Mouse (Mus musculus) heart, embryonic 14.5 days (tissue): Measurements from ENCODE around the gene Specc1. TPM values are rescaled to one million over a fixed set of nuclear protein-coding genes. Genes with fewer than 3 reads are reported as not detected.
A peak's percentile ranks its signal among the peaks of the same experiment; 100 is the strongest.
"Not testable (repeated sequence)": the region's sequence is repeated elsewhere in the genome, so short reads cannot be mapped to it uniquely, and the experiment has no call there.

Experiments
- ATAC-seq: fragments of 200-750 bp; cut with Nextera tagmentation; 2 replicates; pipeline ENCODE4 v1.8.0; 2017; ENCODE audit warnings: low read depth, moderate TSS enrichment; ENCODE audit not compliant: insufficient number of reproducible peaks, insufficient read depth, low FRiP score
- H3K27ac ChIP-seq, 2 experiments: fragments of 200-500 bp in 1 of 2; fragments of 300-500 bp in 1 of 2; sonication (generic) in 1 of 2; replicated peaks in 1 of 2; 2 replicates each; pipeline ENCODE4 v1.5.1; 2012 to 2014; ENCODE audit warnings: low read depth in 2 of 2, low read length in 2 of 2, control low read depth in 1 of 2, mild to moderate bottlenecking in 1 of 2, mixed read lengths in 1 of 2; ENCODE audit not compliant: control insufficient read depth in 1 of 2, insufficient read depth in 1 of 2
- H3K27me3 ChIP-seq: fragments of 300-500 bp; sonication (generic); 2 replicates; pipeline ENCODE4 v1.6.1; 2014; ENCODE audit warnings: mild to moderate bottlenecking, low read length, control low read depth; ENCODE audit not compliant: control insufficient read depth, insufficient read depth
- H3K36me3 ChIP-seq: fragments of 300-500 bp; sonication (generic); 2 replicates; pipeline ENCODE4 v1.6.1; 2014; ENCODE audit warnings: mild to moderate bottlenecking, control low read depth, low read length, mixed read lengths; ENCODE audit not compliant: control insufficient read depth, insufficient read depth
- H3K4me1 ChIP-seq, 2 experiments: fragments of 200-500 bp in 1 of 2; fragments of 300-500 bp in 1 of 2; sonication (generic) in 1 of 2; 2 replicates each; pipeline ENCODE4 v1.6.1; 2012 to 2014; ENCODE audit warnings: low read length in 2 of 2, control low read depth in 1 of 2, mixed read lengths in 1 of 2; ENCODE audit not compliant: control insufficient read depth in 2 of 2, insufficient read depth in 2 of 2
- H3K4me2 ChIP-seq: fragments of 300-500 bp; sonication (generic); 2 replicates; pipeline ENCODE4 v1.6.1; 2014; ENCODE audit warnings: mild to moderate bottlenecking, low read length
- H3K4me3 ChIP-seq, 2 experiments: fragments of 200-500 bp in 1 of 2; fragments of 300-500 bp in 1 of 2; sonication (generic) in 1 of 2; 2 replicates each; pipeline ENCODE4 v1.5.1; 2012 to 2014; ENCODE audit warnings: low read length in 2 of 2, mild to moderate bottlenecking in 2 of 2, control low read depth in 1 of 2, low read depth in 1 of 2, moderate library complexity in 1 of 2; ENCODE audit not compliant: control insufficient read depth in 1 of 2, insufficient read depth in 1 of 2
- H3K9ac ChIP-seq: fragments of 300-500 bp; sonication (generic); 2 replicates; pipeline ENCODE4 v1.6.1; 2014; ENCODE audit warnings: mild to moderate bottlenecking, low read length
- H3K9me3 ChIP-seq: fragments of 300-500 bp; sonication (generic); 2 replicates; pipeline ENCODE4 v1.6.1; 2016; ENCODE audit warnings: low read length, control low read depth; ENCODE audit not compliant: control insufficient read depth
- WGBS: fragments of 180-500 bp; shearing (Covaris S2); extraction: QIAGEN DNeasy Blood & Tissue Kit; methylation state at CpG from one replicate; pipeline ENCODE4 v1.1.7; 2014; 5-methylcytosine and 5-hydroxymethylcytosine counted together
- polyA plus RNA-seq: library from polyadenylated mRNA; unstranded; fragments of >200 nt; fragmentation: Nextera tagmentation; extraction: Ambion mirVana; gene quantifications from 2 replicates; pipeline ENCODE4 v1.2.1, GENCODE M21; 2014

Gene Specc1
- polyA plus RNA-seq, 1 experiment from 2014 or later, result 12.1 TPM

DNA sequence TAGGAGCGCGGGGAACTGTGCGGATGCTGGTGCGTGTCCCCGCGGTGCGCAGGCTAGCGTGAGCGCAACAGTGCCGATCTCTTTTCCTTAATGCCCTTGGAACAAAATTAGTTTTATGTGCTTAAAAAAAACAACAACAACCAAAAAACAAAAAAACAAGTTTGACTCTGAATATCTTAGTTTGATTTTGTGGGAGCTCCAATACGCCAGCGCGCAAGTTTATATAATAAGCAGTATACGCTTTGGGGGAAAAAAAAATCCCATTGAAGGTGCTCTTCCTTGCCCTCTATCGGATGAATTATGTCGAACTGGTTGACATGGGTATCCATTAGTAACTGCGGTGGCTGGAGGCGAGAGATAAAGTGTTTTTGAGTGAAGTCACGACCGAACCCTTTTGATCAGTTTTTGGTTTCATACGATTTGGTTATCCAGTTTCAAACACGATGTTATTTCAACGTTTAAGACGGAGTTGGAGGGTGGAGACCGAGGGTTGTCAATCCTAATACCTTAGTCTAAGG, 792 bp downstream of the Specc1 start:
- H3K27ac ChIP-seq, result no peak overlapping the region
- peaks cover 0 to 7% of the 10 kb centered on the region in 2 experiments; a peak in 2 of 4 replicates for H3K4me1 ChIP-seq
- peak overlapping the region; percentile 100 for H3K4me2 ChIP-seq
- H3K27me3 ChIP-seq, result peaks cover 23% of the 10 kb centered on the region
- no peaks in the 10 kb centered on the region for H3K36me3 ChIP-seq
- H3K9me3 ChIP-seq, result no peaks in the 10 kb centered on the region
- peak overlapping the region; percentile 65 to 68 for H3K4me3 ChIP-seq
- no peak for ATAC-seq
- WGBS, result 4% methylated on average over 25 of the region's 25 CpGs
- H3K9ac ChIP-seq, result peak overlapping the region; percentile 58

DNA sequence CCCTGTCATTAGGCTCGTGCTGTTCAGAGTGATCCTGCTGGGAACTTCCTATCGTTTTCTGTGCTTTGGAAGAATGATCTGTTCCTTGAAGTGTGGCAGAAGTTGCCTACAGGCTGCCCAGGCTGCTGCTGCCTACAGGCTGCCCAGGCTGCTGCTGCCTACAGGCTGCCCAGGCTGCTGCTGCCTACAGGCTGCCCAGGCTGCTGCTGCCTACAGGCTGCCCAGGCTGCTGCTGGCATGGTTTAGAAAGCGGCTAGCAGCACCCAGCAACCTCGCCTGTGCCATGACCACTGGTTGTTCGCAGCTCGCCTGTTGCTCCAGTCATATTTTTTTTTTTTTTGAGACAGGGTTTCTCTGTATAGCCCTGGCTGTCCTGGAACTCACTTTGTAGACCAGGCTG, 2.1 kb downstream of the Specc1 start:
- H3K9me3 ChIP-seq, ATAC-seq, H3K4me1 ChIP-seq, H3K4me2 ChIP-seq, H3K4me3 ChIP-seq, H3K9ac ChIP-seq, H3K36me3 ChIP-seq, H3K27ac ChIP-seq: not testable (repeated sequence)
- 61% methylated on average over 6 of the region's 6 CpGs for WGBS
- peaks cover 23% of the 10 kb centered on the region for H3K27me3 ChIP-seq

DNA sequence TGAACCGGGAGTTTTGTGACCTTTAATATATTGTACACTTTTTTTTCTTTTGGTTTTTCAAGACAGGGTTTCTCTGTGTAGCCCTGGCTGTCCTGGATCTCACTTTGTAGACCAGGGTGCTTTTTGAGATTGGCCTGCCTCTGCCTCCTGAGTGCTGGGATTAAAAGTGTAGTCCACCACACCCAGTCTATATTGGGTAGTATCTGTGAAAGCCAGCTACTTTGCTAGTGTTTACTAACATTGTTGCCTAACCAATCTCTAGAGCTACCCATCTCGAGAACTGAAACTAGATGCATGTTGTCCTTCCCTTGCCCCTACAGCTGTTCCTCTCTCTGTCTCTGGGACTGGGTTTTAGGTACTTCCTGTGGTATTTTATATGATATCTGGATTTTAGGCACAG, 3.5 kb downstream of the Specc1 start:
- ATAC-seq, result no peak
- Histone ChIP-seq H3K27me3 (peaks cover 23% of the 10 kb centered on the region), H3K4me2 (no peak overlapping the region), H3K4me3 (no peak overlapping the region), H3K4me1 (peaks cover 0 to 7% of the 10 kb centered on the region in 2 experiments; a peak in 2 of 4 replicates), H3K9me3 (no peaks in the 10 kb centered on the region), H3K36me3 (no peaks in the 10 kb centered on the region), H3K9ac (no peak overlapping the region), H3K27ac (no peak overlapping the region)
- WGBS, result 67% methylated on average over 2 of the region's 2 CpGs

GRCm38 (mm10) chr11:61962684-61963083, 6.1 kb downstream of the Specc1 start:
- peaks cover 13% of the 10 kb centered on the region for H3K27me3 ChIP-seq
- 63% methylated on average over 6 of the region's 6 CpGs for WGBS
- no peak for ATAC-seq
- H3K36me3 ChIP-seq, result no peaks in the 10 kb centered on the region
- H3K9me3 ChIP-seq, result no peaks in the 10 kb centered on the region
- no peak overlapping the region for H3K4me2 ChIP-seq
- H3K27ac ChIP-seq, result no peak overlapping the region
- H3K4me1 ChIP-seq, result no peaks in the 10 kb centered on the region
- H3K9ac ChIP-seq, result no peak overlapping the region
- H3K4me3 ChIP-seq, result no peak overlapping the region

GRCm38 (mm10) chr11:61963193-61963592, 6.6 kb downstream of the Specc1 start:
- Histone ChIP-seq H3K4me1 (no peaks in the 10 kb centered on the region), H3K9ac (no peak overlapping the region), H3K27ac (no peak overlapping the region), H3K4me3 (no peak overlapping the region), H3K9me3 (no peaks in the 10 kb centered on the region), H3K4me2 (no peak overlapping the region), H3K36me3 (no peaks in the 10 kb centered on the region), H3K27me3 (peaks cover 8% of the 10 kb centered on the region; the same call in 1 of the 2 replicates)
- no peak for ATAC-seq
- 80% methylated on average over 3 of the region's 3 CpGs for WGBS

GRCm38 (mm10) chr11:61964611-61965010, 8.0 kb downstream of the Specc1 start:
- Histone ChIP-seq H3K36me3 (no peaks in the 10 kb centered on the region), H3K4me2 (no peak overlapping the region), H3K4me3 (no peak overlapping the region), H3K27me3 (no peaks in the 10 kb centered on the region), H3K27ac (no peak overlapping the region), H3K9me3 (no peaks in the 10 kb centered on the region), H3K9ac (no peak overlapping the region), H3K4me1 (no peaks in the 10 kb centered on the region)
- ATAC-seq, result no peak
- WGBS, result 83% methylated on average over 5 of the region's 5 CpGs

GRCm38 (mm10) chr11:61967034-61967433, 10.5 kb downstream of the Specc1 start:
- Histone ChIP-seq H3K27me3 (no peaks in the 10 kb centered on the region), H3K9me3 (no peaks in the 10 kb centered on the region), H3K4me2 (no peak overlapping the region), H3K4me3 (no peak overlapping the region), H3K9ac (no peak overlapping the region), H3K27ac (no peak overlapping the region), H3K36me3 (no peaks in the 10 kb centered on the region), H3K4me1 (no peaks in the 10 kb centered on the region)
- 75% methylated on average over 8 of the region's 8 CpGs for WGBS
- no peak for ATAC-seq

DNA sequence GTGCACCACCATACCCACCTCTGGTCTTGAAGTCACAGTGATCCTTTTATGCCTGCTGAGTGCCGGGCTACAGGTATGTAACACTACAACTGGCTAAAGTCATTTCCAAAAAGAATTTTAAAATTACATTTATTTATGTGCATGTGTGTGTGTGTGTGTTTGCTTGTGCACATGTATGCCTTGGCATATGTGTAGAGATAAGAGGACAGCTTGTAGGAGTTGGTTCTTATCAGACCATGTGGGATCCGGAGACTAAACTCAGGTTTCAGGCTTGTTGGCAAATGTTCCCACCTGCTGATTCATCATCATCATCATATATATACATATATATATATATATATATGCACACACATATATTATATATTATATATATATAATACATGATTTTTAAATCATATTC, 12.3 kb downstream of the Specc1 start:
- Histone ChIP-seq H3K4me2 (no peak overlapping the region), H3K36me3 (no peaks in the 10 kb centered on the region), H3K4me1 (peaks cover 0 to 2% of the 10 kb centered on the region in 2 experiments; a peak in 2 of 4 replicates), H3K27me3 (no peaks in the 10 kb centered on the region), H3K27ac (no peak overlapping the region), H3K4me3 (no peak overlapping the region), H3K9me3 (no peaks in the 10 kb centered on the region), H3K9ac (no peak overlapping the region)
- 81% methylated on average over 2 of the region's 2 CpGs for WGBS
- ATAC-seq, result no peak
